Mouse (Mus musculus) lung, embryonic 14.5 days (tissue): ENCODE results near the gene Cited2. TPM values are rescaled to one million over a fixed set of nuclear protein-coding genes. Genes with fewer than 3 reads are reported as not detected.

Experiments used
- ATAC-seq: fragments of 200-750 bp; cut with Nextera tagmentation; 2 replicates; pipeline ENCODE4 v1.8.0; 2017; ENCODE audit warnings: mild to moderate bottlenecking, moderate TSS enrichment, moderate library complexity; ENCODE audit not compliant: insufficient read depth
- DNase-seq: peaks from one replicate; pipeline ENCODE4 v3.0.0-alpha.2; 2015
- H3K27ac ChIP-seq: fragments of 300-500 bp; sonication (generic); 2 replicates; pipeline ENCODE4 v1.5.1; 2014; ENCODE audit warnings: low read depth, mild to moderate bottlenecking, moderate library complexity
- H3K27me3 ChIP-seq: fragments of 300-500 bp; sonication (generic); 2 replicates; pipeline ENCODE4 v1.6.1; 2014; ENCODE audit warnings: low read length, control low read depth; ENCODE audit not compliant: insufficient read depth
- H3K36me3 ChIP-seq: fragments of 300-500 bp; sonication (generic); 2 replicates; pipeline ENCODE4 v1.6.1; 2014; ENCODE audit warnings: control low read depth; ENCODE audit not compliant: insufficient read depth
- H3K4me1 ChIP-seq: fragments of 300-500 bp; sonication (generic); 2 replicates; pipeline ENCODE4 v1.6.1; 2014; ENCODE audit warnings: antibody characterized with exemption, control low read depth; ENCODE audit not compliant: insufficient read depth
- H3K4me2 ChIP-seq: fragments of 300-500 bp; sonication (generic); 2 replicates; pipeline ENCODE4 v1.6.1; 2014; ENCODE audit warnings: mild to moderate bottlenecking
- H3K4me3 ChIP-seq: fragments of 300-500 bp; sonication (generic); 2 replicates; pipeline ENCODE4 v1.5.1; 2014; ENCODE audit warnings: low read depth, low read length
- H3K9ac ChIP-seq: fragments of 300-500 bp; sonication (generic); 2 replicates; pipeline ENCODE4 v1.6.1; 2014
- H3K9me3 ChIP-seq: fragments of 300-500 bp; sonication (generic); 2 replicates; pipeline ENCODE4 v1.6.1; 2016; ENCODE audit warnings: low read depth, low read length, control low read depth
- CTCF ChIP-seq: IDR thresholded peaks from 2 replicates; pipeline ENCODE4 v1.5.1; 2016; ENCODE audit warnings: antibody characterized with exemption, low read depth
- WGBS: fragments of 180-500 bp; shearing (Covaris S2); extraction: QIAGEN DNeasy Blood & Tissue Kit; methylation state at CpG from one replicate; pipeline ENCODE4 v1.1.7; 2014; 5-methylcytosine and 5-hydroxymethylcytosine counted together
- polyA plus RNA-seq: library from polyadenylated mRNA; unstranded; fragments of >200 nt; fragmentation: Nextera tagmentation; extraction: Ambion mirVana; gene quantifications from 2 replicates; pipeline ENCODE4 v1.2.1, GENCODE M21; 2014

Cited2 gene
- polyA plus RNA-seq, 1 experiment from 2014 or later: 37.1 TPM

DNA sequence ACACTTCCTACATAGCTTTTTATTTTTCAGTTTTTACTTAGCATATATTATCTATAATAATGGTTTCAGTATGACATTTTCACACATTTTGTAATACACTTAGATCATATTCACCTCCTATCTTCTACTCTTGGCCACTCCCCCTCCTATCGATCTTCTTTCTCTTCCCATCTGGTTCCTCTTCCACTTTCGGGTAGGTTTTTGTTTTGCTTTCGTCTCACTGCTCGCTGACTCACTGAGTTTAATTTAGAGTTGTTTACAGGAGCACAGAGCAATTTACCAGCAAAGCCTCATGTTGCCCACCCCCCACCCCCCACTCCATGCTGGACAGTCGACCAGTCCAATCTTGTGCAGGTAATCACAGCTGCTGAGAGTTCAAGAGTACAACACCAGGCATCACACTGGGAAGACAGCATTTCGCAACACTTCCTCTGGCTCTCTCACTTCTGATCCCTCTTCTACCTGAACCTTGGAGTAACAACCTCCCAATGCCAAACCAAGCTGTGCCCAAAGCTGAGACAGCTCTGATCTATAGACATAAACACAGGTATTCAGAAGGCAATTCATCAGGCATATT lies 39.1 kb upstream of the Cited2 start:
- WGBS: 43% methylated on average over 6 of the region's 6 CpGs
- DNase-seq: no peak
- Histone ChIP-seq H3K4me2 (no peak overlapping the region), H3K4me3 (no peak overlapping the region), H3K4me1 (no peaks in the 10 kb centered on the region), H3K9ac (no peak overlapping the region), H3K9me3 (no peaks in the 10 kb centered on the region), H3K27me3 (no peaks in the 10 kb centered on the region), H3K27ac (no peak overlapping the region), H3K36me3 (no peaks in the 10 kb centered on the region)
- no peak for ATAC-seq
- TF ChIP-seq CTCF: no peak

DNA sequence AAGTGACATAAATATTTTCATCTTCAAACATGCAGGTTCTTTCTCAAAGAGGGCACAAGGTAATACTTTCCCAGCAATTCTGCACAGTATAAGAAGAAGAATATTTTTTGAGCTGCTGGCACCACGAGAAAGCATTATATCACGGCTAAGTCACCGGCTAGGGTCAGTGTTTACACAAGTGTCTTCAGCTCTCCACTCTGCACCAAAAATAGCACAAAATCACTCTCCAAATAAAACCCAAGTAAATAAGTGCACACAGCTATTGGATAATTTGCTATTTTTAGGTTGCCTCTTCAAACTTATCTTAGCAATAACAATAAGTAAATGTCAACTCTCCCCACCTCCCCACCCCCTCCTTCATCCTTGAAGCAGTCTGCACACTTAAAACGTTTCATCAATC lies 33.2 kb upstream of the Cited2 start:
- no peaks in the 10 kb centered on the region for H3K9me3 ChIP-seq
- no peak overlapping the region for H3K9ac ChIP-seq
- no peaks in the 10 kb centered on the region for H3K4me1 ChIP-seq
- ATAC-seq (no peak), DNase-seq (peak; percentile 11)
- 14% methylated on average over 4 of the region's 4 CpGs for WGBS
- no peak overlapping the region for H3K4me2 ChIP-seq
- H3K27me3 ChIP-seq: no peaks in the 10 kb centered on the region
- H3K4me3 ChIP-seq: no peak overlapping the region
- no peaks in the 10 kb centered on the region for H3K36me3 ChIP-seq
- H3K27ac ChIP-seq: no peak overlapping the region
- no peak for TF ChIP-seq CTCF

DNA sequence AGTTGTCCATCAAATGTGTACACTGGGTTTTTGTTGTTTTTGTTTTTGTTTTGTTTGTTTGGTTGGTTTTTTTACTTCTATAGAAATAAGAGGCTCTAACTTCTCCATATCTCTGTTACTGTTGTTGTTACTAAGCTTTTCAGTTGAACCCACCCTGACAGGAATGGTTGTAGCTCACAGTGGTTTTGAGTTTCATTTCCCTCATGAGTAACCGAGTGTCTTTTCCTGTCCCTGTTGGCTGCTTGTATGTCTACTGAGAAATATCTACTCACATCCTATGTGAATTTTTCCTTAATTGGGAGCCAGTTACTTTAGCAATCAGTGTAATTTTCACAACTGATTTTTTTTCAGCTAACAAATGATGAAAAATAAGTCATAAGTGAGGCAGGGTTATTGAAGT lies 31.3 kb upstream of the Cited2 start:
- no peak overlapping the region for H3K9ac ChIP-seq
- no peak overlapping the region for H3K4me3 ChIP-seq
- H3K9me3 ChIP-seq: no peaks in the 10 kb centered on the region
- no peak overlapping the region for H3K27ac ChIP-seq
- DNase-seq (no peak), ATAC-seq (no peak)
- no peak for TF ChIP-seq CTCF
- WGBS: 76% methylated on average over 1 of the region's 1 CpGs
- no peaks in the 10 kb centered on the region for H3K36me3 ChIP-seq
- H3K4me2 ChIP-seq: no peak overlapping the region
- no peaks in the 10 kb centered on the region for H3K4me1 ChIP-seq
- no peaks in the 10 kb centered on the region for H3K27me3 ChIP-seq

DNA sequence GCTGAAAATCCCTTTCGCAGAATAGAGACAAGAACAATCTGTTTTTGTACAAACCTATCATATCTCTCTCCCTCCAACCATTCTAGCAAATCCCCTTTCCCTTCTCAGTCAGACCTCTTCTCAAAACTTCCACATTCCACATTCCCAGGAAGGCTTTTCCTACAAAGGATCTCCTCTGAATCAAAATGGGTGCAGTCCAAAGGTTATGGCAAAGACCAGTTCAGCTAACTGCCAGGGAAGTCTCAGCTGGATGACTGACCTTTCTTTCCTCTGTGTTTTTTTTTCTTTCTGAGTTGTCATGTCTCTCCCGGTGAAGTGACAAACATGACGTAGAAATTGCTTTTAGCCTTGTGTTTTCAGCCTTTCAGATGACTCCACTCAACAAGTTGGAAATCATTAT lies 27.2 kb upstream of the Cited2 start:
- H3K4me1 ChIP-seq: no peaks in the 10 kb centered on the region
- no peaks in the 10 kb centered on the region for H3K9me3 ChIP-seq
- H3K36me3 ChIP-seq: no peaks in the 10 kb centered on the region
- no peak overlapping the region for H3K4me2 ChIP-seq
- DNase-seq (no peak), ATAC-seq (no peak)
- H3K27me3 ChIP-seq: no peaks in the 10 kb centered on the region
- no peak overlapping the region for H3K4me3 ChIP-seq
- 84% methylated on average over 3 of the region's 3 CpGs for WGBS
- TF ChIP-seq CTCF: no peak
- H3K27ac ChIP-seq: no peak overlapping the region
- no peak overlapping the region for H3K9ac ChIP-seq

DNA sequence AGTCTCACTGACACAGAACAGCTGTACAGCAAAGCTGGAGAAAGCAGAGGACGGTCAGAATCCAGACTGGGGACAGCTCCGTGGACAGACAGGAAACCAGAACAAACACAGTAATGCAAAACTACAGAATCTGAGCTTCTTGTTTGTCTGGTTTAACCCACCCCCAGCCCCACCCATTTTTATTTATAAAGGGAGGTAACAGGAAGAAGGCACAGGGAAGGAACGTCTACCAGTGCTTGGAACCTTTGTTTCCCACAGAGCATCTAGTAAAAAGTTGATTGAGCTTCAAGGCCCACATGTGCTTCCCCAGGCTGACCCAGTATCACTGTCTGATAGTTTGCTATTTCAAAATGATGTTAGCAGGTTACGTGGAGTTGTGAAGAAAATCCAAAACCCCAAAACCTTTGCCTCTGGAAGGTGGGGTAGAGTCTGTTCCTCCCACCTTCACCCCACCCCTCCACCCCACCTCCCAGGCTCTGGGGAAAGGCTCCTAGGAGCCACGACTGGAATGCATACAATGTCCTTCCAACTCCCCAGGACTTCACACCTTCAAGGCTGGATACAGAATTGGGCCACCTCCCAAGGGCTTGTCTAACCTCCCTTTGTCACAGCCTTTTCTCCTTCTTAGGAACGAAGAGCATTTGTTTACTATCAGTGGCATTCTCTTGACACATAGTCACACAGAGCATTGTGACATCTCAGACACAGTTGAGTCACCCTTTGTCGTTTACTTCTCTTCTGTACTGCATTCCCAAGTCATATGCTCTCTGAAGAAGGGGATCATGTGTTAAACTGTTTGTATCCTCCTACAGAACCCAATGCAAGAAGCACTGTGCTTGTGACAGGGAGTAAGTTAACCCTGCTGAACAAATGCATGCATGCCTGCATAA lies 25.4 kb upstream of the Cited2 start:
- H3K27ac ChIP-seq: no peak overlapping the region
- no peak overlapping the region for H3K9ac ChIP-seq
- ATAC-seq (no peak), DNase-seq (no peak)
- H3K36me3 ChIP-seq: no peaks in the 10 kb centered on the region
- no peak overlapping the region for H3K4me3 ChIP-seq
- no peaks in the 10 kb centered on the region for H3K9me3 ChIP-seq
- TF ChIP-seq CTCF: no peak
- H3K4me2 ChIP-seq: no peak overlapping the region
- no peaks in the 10 kb centered on the region for H3K4me1 ChIP-seq
- H3K27me3 ChIP-seq: no peaks in the 10 kb centered on the region
- WGBS: 46% methylated on average over 7 of the region's 7 CpGs

DNA sequence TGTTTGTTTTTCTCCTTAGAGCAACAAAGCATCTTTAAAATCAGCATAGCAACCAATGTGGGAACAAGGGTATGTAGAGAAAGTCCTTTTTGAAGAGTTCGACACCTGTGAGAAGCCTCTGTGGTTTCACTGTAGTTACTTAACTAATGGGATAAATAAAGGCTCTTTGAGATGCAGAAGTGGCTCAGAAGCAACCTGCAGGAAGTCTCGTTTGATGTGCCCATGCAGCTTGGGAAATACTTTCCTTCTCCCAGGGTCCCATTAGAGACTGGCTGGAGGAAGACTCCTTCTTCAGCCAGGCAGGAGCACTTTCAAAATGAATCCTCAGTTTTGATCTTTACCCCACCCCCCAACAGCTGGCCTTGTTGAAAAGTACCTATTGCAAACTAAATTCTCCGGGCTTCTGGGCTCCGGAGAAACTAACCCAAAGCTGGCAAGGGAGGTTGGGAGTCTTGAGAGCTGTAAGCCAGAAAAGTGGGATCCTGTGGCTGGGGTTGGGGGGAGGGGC lies 17.5 kb upstream of the Cited2 start:
- no peaks in the 10 kb centered on the region for H3K36me3 ChIP-seq
- no peaks in the 10 kb centered on the region for H3K27me3 ChIP-seq
- 30% methylated on average over 4 of the region's 4 CpGs for WGBS
- no peak for ATAC-seq
- H3K4me3 ChIP-seq: no peak overlapping the region
- no peaks in the 10 kb centered on the region for H3K9me3 ChIP-seq
- H3K4me1 ChIP-seq: no peaks in the 10 kb centered on the region
- TF ChIP-seq CTCF: no peak
- no peak for DNase-seq
- H3K9ac ChIP-seq: no peak overlapping the region
- no peak overlapping the region for H3K27ac ChIP-seq
- no peak overlapping the region for H3K4me2 ChIP-seq

DNA sequence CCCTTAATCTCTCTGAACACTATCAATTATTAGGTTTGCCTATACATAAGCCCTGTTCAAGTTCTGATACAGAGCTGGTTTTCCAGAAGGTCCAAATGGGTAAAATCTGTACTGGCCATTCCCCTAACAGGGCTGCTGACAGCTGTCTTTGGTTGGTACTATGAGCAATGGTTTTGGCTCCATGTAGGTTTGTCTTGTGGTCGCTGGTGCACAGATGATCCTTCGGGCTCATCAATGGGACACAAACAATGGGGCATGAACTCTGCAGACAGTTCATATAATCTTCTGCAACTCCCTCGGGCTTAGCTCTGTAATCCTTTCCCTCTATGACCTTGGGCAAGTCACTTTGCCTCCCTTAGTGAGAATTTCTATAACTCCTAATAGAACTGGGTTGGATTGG lies 12.3 kb upstream of the Cited2 start:
- no peaks in the 10 kb centered on the region for H3K4me1 ChIP-seq
- H3K4me2 ChIP-seq: no peak overlapping the region
- no peak overlapping the region for H3K9ac ChIP-seq
- ATAC-seq (no peak), DNase-seq (no peak)
- H3K27me3 ChIP-seq: no peaks in the 10 kb centered on the region
- H3K27ac ChIP-seq: no peak overlapping the region
- H3K36me3 ChIP-seq: no peaks in the 10 kb centered on the region
- 84% methylated on average over 3 of the region's 3 CpGs for WGBS
- TF ChIP-seq CTCF: no peak
- H3K9me3 ChIP-seq: no peaks in the 10 kb centered on the region
- no peak overlapping the region for H3K4me3 ChIP-seq
